Mouse (Mus musculus): ENCODE results near the gene Id3. TPM values are rescaled to one million over a fixed set of nuclear protein-coding genes. Genes with fewer than 3 reads are reported as not detected.
"Not testable (repeated sequence)": the region's sequence is repeated elsewhere in the genome, so short reads cannot be mapped to it uniquely, and the experiment has no call there.

Gene Id3
- total RNA-seq, 1 experiment = 126 TPM

- H3K4me3 ChIP-seq (ENCODE audit: insufficient read depth in 1 of 2, low read depth in 1 of 2, low read length in 2 of 2, poor library complexity in 1 of 2, severe bottlenecking in 1 of 2) = no peak overlapping the region
- no peak for TF ChIP-seq ZNF384 (IDR thresholded peaks at IDR 0.05; ENCODE audit: low read depth, low read length)
- no peak for TF ChIP-seq MAFK (IDR thresholded peaks at IDR 0.05; ENCODE audit: insufficient read depth, low read depth, low read length)
- TF ChIP-seq ZC3H11A (IDR thresholded peaks at IDR 0.05; ENCODE audit: borderline replicate concordance, low read depth, low read length) = no peak
- no peak for TF ChIP-seq CHD2 (IDR thresholded peaks at IDR 0.05; ENCODE audit: low read depth, low read length)
- TF ChIP-seq HCFC1 (IDR thresholded peaks at IDR 0.05; ENCODE audit: borderline replicate concordance, insufficient read depth, low read length) = no peak
- H3K9me3 ChIP-seq (ENCODE audit: control insufficient read depth, insufficient read depth, low read depth, low read length) = no peaks in the 10 kb centered on the region
- peaks cover 0 to 7% of the 10 kb centered on the region in 2 experiments; a peak in 1 of 4 replicates for H3K4me1 ChIP-seq (ENCODE audit: control insufficient read depth in 2 of 2, insufficient read depth in 2 of 2, low read length in 2 of 2, poor library complexity in 1 of 2)
- in situ Hi-C loops (cut with MboI; ENCODE audit: low sequenced_read_pairs in 2 of 2, unreplicated experiment in 2 of 2) = no loop called here
- H3K9ac ChIP-seq (ENCODE audit: insufficient read depth, low read depth, low read length, poor library complexity, severe bottlenecking) = no peak overlapping the region
- H3K27ac ChIP-seq (ENCODE audit: insufficient read depth, low read depth, low read length, poor library complexity, severe bottlenecking) = no peak overlapping the region
- no peak for DNase-seq (ENCODE audit: low read depth, low spot score)
- H3K36me3 ChIP-seq (ENCODE audit: control insufficient read depth, insufficient read depth, low read length, poor library complexity, severe bottlenecking) = no peaks in the 10 kb centered on the region
These were observed 44.9 kb upstream of the Id3 start for GRCm38 (mm10) chr4:136098446-136098845.

- Histone ChIP-seq H3K36me3 (ENCODE audit: control insufficient read depth, insufficient read depth, low read length, poor library complexity, severe bottlenecking) (no peaks in the 10 kb centered on the region), H3K27ac (ENCODE audit: insufficient read depth, low read depth, low read length, poor library complexity, severe bottlenecking) (no peak overlapping the region), H3K9me3 (ENCODE audit: control insufficient read depth, insufficient read depth, low read depth, low read length) (no peaks in the 10 kb centered on the region), H3K9ac (ENCODE audit: insufficient read depth, low read depth, low read length, poor library complexity, severe bottlenecking) (no peak overlapping the region), H3K4me3 (ENCODE audit: insufficient read depth in 1 of 2, low read depth in 1 of 2, low read length in 2 of 2, poor library complexity in 1 of 2, severe bottlenecking in 1 of 2) (no peak overlapping the region), H3K4me1 (ENCODE audit: control insufficient read depth in 2 of 2, insufficient read depth in 2 of 2, low read length in 2 of 2, poor library complexity in 1 of 2) (peaks cover 0 to 19% of the 10 kb centered on the region in 2 experiments; a peak in 2 of 4 replicates)
- no peak for TF ChIP-seq ZC3H11A (IDR thresholded peaks at IDR 0.05; ENCODE audit: borderline replicate concordance, low read depth, low read length)
- no peak for TF ChIP-seq HCFC1 (IDR thresholded peaks at IDR 0.05; ENCODE audit: borderline replicate concordance, insufficient read depth, low read length)
- TF ChIP-seq MAFK (IDR thresholded peaks at IDR 0.05; ENCODE audit: insufficient read depth, low read depth, low read length) = no peak
- TF ChIP-seq CHD2 (IDR thresholded peaks at IDR 0.05; ENCODE audit: low read depth, low read length) = no peak
- TF ChIP-seq ZNF384 (IDR thresholded peaks at IDR 0.05; ENCODE audit: low read depth, low read length) = no peak
- DNase-seq (ENCODE audit: low read depth, low spot score) = no peak
- in situ Hi-C loops (cut with MboI; ENCODE audit: low sequenced_read_pairs in 2 of 2, unreplicated experiment in 2 of 2) = no loop called here
These were observed 42.8 kb upstream of the Id3 start for GRCm38 (mm10) chr4:136100396-136101070.

GRCm38 (mm10) chr4:136101753-136102152 lies 41.5 kb upstream of the Id3 start:
- H3K4me3 ChIP-seq (ENCODE audit: insufficient read depth in 1 of 2, low read depth in 1 of 2, low read length in 2 of 2, poor library complexity in 1 of 2, severe bottlenecking in 1 of 2); H3K9me3 ChIP-seq (ENCODE audit: control insufficient read depth, insufficient read depth, low read depth, low read length); in situ Hi-C loops (cut with MboI; ENCODE audit: low sequenced_read_pairs in 2 of 2, unreplicated experiment in 2 of 2); H3K27ac ChIP-seq (ENCODE audit: insufficient read depth, low read depth, low read length, poor library complexity, severe bottlenecking); H3K36me3 ChIP-seq (ENCODE audit: control insufficient read depth, insufficient read depth, low read length, poor library complexity, severe bottlenecking); DNase-seq (ENCODE audit: low read depth, low spot score); H3K9ac ChIP-seq (ENCODE audit: insufficient read depth, low read depth, low read length, poor library complexity, severe bottlenecking): not testable (repeated sequence)
- peaks cover 0 to 18% of the 10 kb centered on the region in 2 experiments; a peak in 2 of 4 replicates for H3K4me1 ChIP-seq (ENCODE audit: control insufficient read depth in 2 of 2, insufficient read depth in 2 of 2, low read length in 2 of 2, poor library complexity in 1 of 2)

- no peak overlapping the region for H3K4me3 ChIP-seq (ENCODE audit: insufficient read depth in 1 of 2, low read depth in 1 of 2, low read length in 2 of 2, poor library complexity in 1 of 2, severe bottlenecking in 1 of 2)
- in situ Hi-C loops (cut with MboI; ENCODE audit: low sequenced_read_pairs in 2 of 2, unreplicated experiment in 2 of 2) = no loop called here
These were observed 38.5 kb upstream of the Id3 start for GRCm38 (mm10) chr4:136104590-136105337.

More at GRCm38 (mm10) chr4:136104590-136105337, 38.5 kb upstream of the Id3 start:
- TF ChIP-seq ZC3H11A (IDR thresholded peaks at IDR 0.05; ENCODE audit: borderline replicate concordance, low read depth, low read length) = no peak
- no peak for DNase-seq (ENCODE audit: low read depth, low spot score)
- peaks cover 0 to 16% of the 10 kb centered on the region in 2 experiments; a peak in 2 of 4 replicates for H3K4me1 ChIP-seq (ENCODE audit: control insufficient read depth in 2 of 2, insufficient read depth in 2 of 2, low read length in 2 of 2, poor library complexity in 1 of 2)
- no peak overlapping the region; the same call in 1 of the 2 replicates for H3K27ac ChIP-seq (ENCODE audit: insufficient read depth, low read depth, low read length, poor library complexity, severe bottlenecking)
- H3K36me3 ChIP-seq (ENCODE audit: control insufficient read depth, insufficient read depth, low read length, poor library complexity, severe bottlenecking) = no peaks in the 10 kb centered on the region
- no peaks in the 10 kb centered on the region for H3K9me3 ChIP-seq (ENCODE audit: control insufficient read depth, insufficient read depth, low read depth, low read length)
- H3K9ac ChIP-seq (ENCODE audit: insufficient read depth, low read depth, low read length, poor library complexity, severe bottlenecking) = no peak overlapping the region

All from ES-E14 (cell line).